Mouse (Mus musculus): Measurements from ENCODE around the gene Crk.

DNA sequence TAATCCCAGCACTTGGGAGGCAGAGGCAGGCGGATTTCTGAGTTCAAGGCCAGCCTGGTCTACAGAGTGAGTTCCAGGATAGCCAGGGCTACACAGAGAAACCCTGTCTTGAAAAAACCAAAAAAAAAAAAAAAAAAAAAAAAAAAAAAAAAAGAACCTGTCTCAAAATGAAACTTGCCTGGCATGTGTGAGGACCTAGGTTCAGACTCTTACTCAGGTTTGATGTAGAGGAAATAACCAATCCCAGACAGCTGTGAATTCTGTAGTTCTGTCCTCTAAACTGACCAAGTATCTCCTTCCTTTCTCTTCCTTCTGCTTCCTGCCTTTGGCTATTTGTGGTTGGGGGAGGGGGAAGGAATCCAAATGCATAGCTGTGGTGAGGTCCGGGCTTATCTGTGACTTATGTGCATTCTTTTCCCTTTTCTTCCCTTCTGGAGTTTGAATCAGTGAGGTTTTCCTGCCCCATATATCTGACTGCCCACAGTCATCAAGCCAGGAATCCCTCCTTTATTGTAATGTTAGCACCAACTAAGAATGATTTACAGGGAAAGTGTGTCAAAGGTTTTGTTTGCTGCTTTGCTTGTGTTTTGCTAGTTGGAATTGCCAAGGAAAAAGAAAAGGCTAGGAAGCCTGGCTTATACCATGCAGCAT is 8.4 kb downstream of the Crk start:
- TF ChIP-seq CTCF (IDR thresholded peaks at IDR 0.05; ENCODE audit: borderline replicate concordance, insufficient read depth, low read depth, low read length) (no peak), POLR2A (IDR thresholded peaks at IDR 0.05; ENCODE audit: borderline replicate concordance, insufficient read depth, low read length) (no peak)

All from cerebellum, adult 2 months (tissue).